Mouse (Mus musculus) midbrain, embryonic 10.5 days (tissue): ENCODE data around the gene Selenbp2. TPM values are rescaled to one million over a fixed set of nuclear protein-coding genes. Genes with fewer than 3 reads are reported as not detected.
"Not testable (repeated sequence)": the region's sequence is repeated elsewhere in the genome, so short reads cannot be mapped to it uniquely, and the experiment has no call there.

Source experiments
- DNase-seq: peaks from one replicate; pipeline ENCODE4 v3.0.0-alpha.2; 2017; ENCODE audit warnings: low spot score
- H3K27ac ChIP-seq: fragments of 300-500 bp; sonication (generic); replicated peaks from 2 replicates; pipeline ENCODE4 v1.5.1; 2016; ENCODE audit warnings: mild to moderate bottlenecking
- H3K27me3 ChIP-seq: fragments of 300-500 bp; sonication (generic); 2 replicates; pipeline ENCODE4 v1.6.1; 2016; ENCODE audit warnings: low read depth, mild to moderate bottlenecking; ENCODE audit not compliant: poor library complexity, severe bottlenecking
- H3K36me3 ChIP-seq: fragments of 300-500 bp; sonication (generic); 2 replicates; pipeline ENCODE4 v1.6.1; 2016; ENCODE audit warnings: mild to moderate bottlenecking, moderate library complexity
- H3K4me1 ChIP-seq: fragments of 300-500 bp; sonication (generic); 2 replicates; pipeline ENCODE4 v1.6.1; 2016
- H3K4me3 ChIP-seq: fragments of 300-500 bp; sonication (generic); 2 replicates; pipeline ENCODE4 v1.5.1; 2016; ENCODE audit warnings: mild to moderate bottlenecking, moderate library complexity
- H3K9me3 ChIP-seq: fragments of 300-500 bp; sonication (generic); replicated peaks from 2 replicates; pipeline ENCODE4 v1.6.1; 2016; ENCODE audit warnings: mild to moderate bottlenecking
- WGBS: fragments of 180-500 bp; shearing (Covaris S2); methylation state at CpG from one replicate; pipeline ENCODE4 v1.1.7; 2016; 5-methylcytosine and 5-hydroxymethylcytosine counted together
- polyA plus RNA-seq: library from polyadenylated mRNA; unstranded; fragments of >200 nt; fragmentation: Nextera tagmentation; extraction: Ambion mirVana; gene quantifications from 2 replicates; pipeline ENCODE4 v1.2.1, GENCODE M21; 2016

Gene Selenbp2
- polyA plus RNA-seq, 1 experiment from 2014 or later = not detected

- H3K27me3 ChIP-seq, H3K36me3 ChIP-seq, DNase-seq, H3K4me3 ChIP-seq, H3K9me3 ChIP-seq, H3K4me1 ChIP-seq, H3K27ac ChIP-seq: not testable (repeated sequence)
- WGBS = 95% methylated on average over 12 of the region's 12 CpGs
Measured at GRCm38 (mm10) chr3:94680032-94680431, 13.3 kb upstream of the Selenbp2 start.

- Histone ChIP-seq H3K4me3 (no peak overlapping the region), H3K27ac (no peak overlapping the region), H3K9me3 (no peaks in the 10 kb centered on the region), H3K36me3 (no peaks in the 10 kb centered on the region), H3K27me3 (no peaks in the 10 kb centered on the region), H3K4me1 (no peaks in the 10 kb centered on the region)
- 93% methylated on average over 16 of the region's 16 CpGs for WGBS
- no peak for DNase-seq
Measured at GRCm38 (mm10) chr3:94680783-94681182, 12.6 kb upstream of the Selenbp2 start.

GRCm38 (mm10) chr3:94683646-94684045, 9.7 kb upstream of the Selenbp2 start:
- no peak for DNase-seq
- Histone ChIP-seq H3K27me3 (no peaks in the 10 kb centered on the region), H3K36me3 (no peaks in the 10 kb centered on the region), H3K27ac (no peak overlapping the region), H3K4me3 (no peak overlapping the region), H3K4me1 (no peaks in the 10 kb centered on the region), H3K9me3 (no peaks in the 10 kb centered on the region)
- 86% methylated on average over 6 of the region's 6 CpGs for WGBS

- H3K4me1 ChIP-seq, H3K27ac ChIP-seq, DNase-seq, H3K27me3 ChIP-seq, H3K9me3 ChIP-seq, H3K4me3 ChIP-seq, H3K36me3 ChIP-seq: not testable (repeated sequence)
- WGBS = 84% methylated on average over 8 of the region's 8 CpGs
Measured at GRCm38 (mm10) chr3:94685989-94686772, 7.2 kb upstream of the Selenbp2 start.

- H3K36me3 ChIP-seq, H3K27ac ChIP-seq, H3K9me3 ChIP-seq, H3K4me3 ChIP-seq, H3K27me3 ChIP-seq, H3K4me1 ChIP-seq, DNase-seq: not testable (repeated sequence)
- 85% methylated on average over 3 of the region's 3 CpGs for WGBS
Measured at GRCm38 (mm10) chr3:94688698-94689097, 4.7 kb upstream of the Selenbp2 start.

GRCm38 (mm10) chr3:94689195-94689594, 4.2 kb upstream of the Selenbp2 start:
- not testable (repeated sequence) for H3K4me3 ChIP-seq, H3K27ac ChIP-seq, DNase-seq, H3K27me3 ChIP-seq, H3K36me3 ChIP-seq, H3K4me1 ChIP-seq, H3K9me3 ChIP-seq
- WGBS = 74% methylated on average over 1 of the region's 1 CpGs

- H3K9me3 ChIP-seq, H3K27me3 ChIP-seq, H3K27ac ChIP-seq, H3K36me3 ChIP-seq, H3K4me1 ChIP-seq, DNase-seq, H3K4me3 ChIP-seq: not testable (repeated sequence)
- WGBS = 64% methylated on average over 6 of the region's 6 CpGs
Measured at GRCm38 (mm10) chr3:94690162-94690561, 3.2 kb upstream of the Selenbp2 start.

GRCm38 (mm10) chr3:94690616-94691247, 2.6 kb upstream of the Selenbp2 start:
- no peak overlapping the region for H3K27ac ChIP-seq
- no peak overlapping the region for H3K4me3 ChIP-seq
- H3K9me3 ChIP-seq = no peaks in the 10 kb centered on the region
- no peak for DNase-seq
- H3K27me3 ChIP-seq = no peaks in the 10 kb centered on the region
- no peaks in the 10 kb centered on the region for H3K36me3 ChIP-seq
- H3K4me1 ChIP-seq = 0 out of 2 replicates have a peak, but pooled peaks cover 2% of the 10 kb centered on the region

- H3K27me3 ChIP-seq, H3K4me3 ChIP-seq, H3K36me3 ChIP-seq, H3K27ac ChIP-seq, H3K9me3 ChIP-seq, DNase-seq, H3K4me1 ChIP-seq: not testable (repeated sequence)
- 90% methylated on average over 4 of the region's 4 CpGs for WGBS
Measured at GRCm38 (mm10) chr3:94691694-94692093, 1.7 kb upstream of the Selenbp2 start.

- H3K27me3 ChIP-seq, H3K36me3 ChIP-seq, DNase-seq, H3K9me3 ChIP-seq, H3K27ac ChIP-seq, H3K4me1 ChIP-seq, H3K4me3 ChIP-seq: not testable (repeated sequence)
- WGBS = 75% methylated on average over 5 of the region's 8 CpGs
Measured at GRCm38 (mm10) chr3:94693874-94694273, 518 bp downstream of the Selenbp2 start.

- H3K36me3 ChIP-seq, H3K4me3 ChIP-seq: not testable (repeated sequence)
Measured at GRCm38 (mm10) chr3:94695591-94695990, 2.2 kb downstream of the Selenbp2 start.

GRCm38 (mm10) chr3:94696257-94696656, 2.9 kb downstream of the Selenbp2 start:
- H3K4me1 ChIP-seq, H3K9me3 ChIP-seq, H3K4me3 ChIP-seq, H3K36me3 ChIP-seq, H3K27me3 ChIP-seq, H3K27ac ChIP-seq, DNase-seq: not testable (repeated sequence)
- WGBS = 91% methylated on average over 4 of the region's 4 CpGs

More at GRCm38 (mm10) chr3:94695591-94695990, 2.2 kb downstream of the Selenbp2 start:
- H3K4me1 ChIP-seq, H3K27me3 ChIP-seq, H3K9me3 ChIP-seq, H3K27ac ChIP-seq, DNase-seq: not testable (repeated sequence)
- WGBS = 88% methylated on average over 6 of the region's 6 CpGs

GRCm38 (mm10) chr3:94702163-94702810, 8.9 kb downstream of the Selenbp2 start:
- not testable (repeated sequence) for H3K27me3 ChIP-seq, H3K27ac ChIP-seq, H3K4me1 ChIP-seq, H3K9me3 ChIP-seq, DNase-seq, H3K36me3 ChIP-seq, H3K4me3 ChIP-seq
- 88% methylated on average over 7 of the region's 7 CpGs for WGBS
